Mouse (Mus musculus): ENCODE measurements at regions not wholly inside any gene's neighbourhood (a gene's known extent, or its start where the extent isn't known, plus 50 kb on each side); places are given as distances from the start of the nearest gene placed in this dataset.

DNA sequence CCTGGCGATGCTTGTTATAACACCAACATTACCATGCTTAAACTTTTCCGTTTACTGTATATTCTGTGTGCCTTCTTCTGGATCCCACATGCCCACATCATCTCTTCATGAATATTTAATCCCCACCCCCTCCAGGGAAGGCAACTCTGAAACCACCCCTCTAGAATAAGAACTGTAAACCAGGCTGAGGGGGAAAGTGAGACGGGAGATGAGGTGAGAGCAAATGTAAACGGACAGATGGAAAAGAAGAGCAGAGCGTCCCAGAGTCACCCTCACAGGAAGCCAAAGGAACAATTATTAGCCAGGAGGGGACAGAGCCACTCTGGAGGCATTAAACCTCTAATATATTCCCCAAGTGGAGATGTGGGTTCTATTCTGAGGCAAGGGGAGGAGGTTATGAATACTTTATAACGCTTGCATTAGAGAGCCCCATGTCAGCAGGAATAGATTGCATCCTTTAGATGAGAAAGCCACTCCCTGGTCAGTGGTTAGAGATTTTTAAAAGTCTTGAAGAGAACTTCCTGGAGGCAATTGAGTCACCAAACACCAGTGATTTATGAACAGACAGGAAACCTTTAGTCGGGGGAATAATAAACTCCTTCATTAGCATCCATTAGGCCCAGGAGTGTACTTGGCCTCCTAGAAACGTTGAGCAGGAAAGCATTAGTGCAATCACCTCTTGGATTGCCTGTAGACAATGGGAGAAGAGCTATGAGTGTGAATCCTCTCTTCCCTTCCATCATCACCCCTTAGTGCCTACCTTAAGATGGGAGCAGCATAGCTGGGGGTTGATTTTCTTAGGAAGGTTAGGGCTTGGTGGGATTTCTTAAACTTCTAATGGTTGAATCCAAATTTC, 220.1 kb downstream of the Elavl2 start:
- DNase-seq (ENCODE audit: low spot score in 2 of 2) = no peak

DNA sequence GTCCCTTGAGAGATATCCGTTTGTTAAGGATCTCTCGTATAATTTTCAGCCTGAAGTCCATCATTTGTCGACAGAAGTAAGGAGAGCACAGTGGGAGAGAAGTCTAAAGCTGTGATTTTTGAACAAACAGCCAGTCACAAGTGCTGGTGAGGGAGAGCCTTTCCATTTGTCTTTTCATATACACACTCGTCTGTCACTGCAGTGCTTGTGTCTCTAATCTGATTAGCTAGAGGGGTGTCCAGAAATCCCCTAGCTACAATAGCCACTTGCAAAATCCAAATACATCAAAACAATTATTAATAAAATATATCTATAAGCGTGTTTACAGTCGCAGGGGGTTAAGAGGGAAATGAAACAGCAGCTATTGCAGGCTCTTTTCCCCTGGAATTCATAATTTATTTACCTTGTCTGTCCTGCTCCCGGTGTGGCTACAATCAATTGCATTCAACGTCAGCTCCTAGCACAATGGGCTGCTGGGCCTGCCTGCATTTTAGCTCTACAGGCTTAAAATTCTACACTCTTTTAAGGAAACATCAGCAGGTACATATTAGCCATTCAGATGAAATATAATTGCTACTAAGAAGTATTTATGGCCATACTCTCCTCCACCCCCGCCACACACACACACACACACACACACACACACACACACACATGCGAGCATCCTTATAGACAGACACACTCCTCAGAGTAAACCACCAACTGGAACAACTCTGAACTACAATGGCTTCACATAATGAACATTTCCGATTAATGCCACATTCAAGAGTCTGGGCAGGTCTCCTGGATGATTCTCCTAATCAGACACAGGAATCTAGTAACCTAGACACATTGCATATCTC, 236.1 kb downstream of the Elavl2 start:
- DNase-seq (ENCODE audit: low spot score in 2 of 2) = no peak

DNA sequence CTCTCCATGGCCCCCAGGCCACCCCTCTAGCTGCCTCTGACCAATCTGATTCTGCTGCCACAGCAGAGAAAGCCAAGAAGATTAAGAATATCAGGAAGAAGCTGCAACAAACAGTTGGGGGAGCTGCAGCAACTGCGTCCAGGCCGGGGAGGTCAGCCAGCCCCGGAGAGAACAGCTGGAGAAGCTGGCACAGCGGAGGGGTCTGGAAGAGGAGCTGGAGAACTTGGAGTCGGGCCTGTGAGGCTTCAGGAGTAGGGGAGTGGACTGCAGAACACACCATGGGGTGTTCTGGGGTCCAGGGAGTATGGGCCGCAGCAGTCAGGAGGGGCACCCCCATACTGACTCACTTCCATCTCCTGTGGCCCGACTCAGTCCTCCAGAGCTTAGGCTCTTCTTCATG, 243.5 kb downstream of the Elavl2 start:
- DNase-seq (ENCODE audit: low spot score in 2 of 2) = peak; percentile 44 to 60

DNA sequence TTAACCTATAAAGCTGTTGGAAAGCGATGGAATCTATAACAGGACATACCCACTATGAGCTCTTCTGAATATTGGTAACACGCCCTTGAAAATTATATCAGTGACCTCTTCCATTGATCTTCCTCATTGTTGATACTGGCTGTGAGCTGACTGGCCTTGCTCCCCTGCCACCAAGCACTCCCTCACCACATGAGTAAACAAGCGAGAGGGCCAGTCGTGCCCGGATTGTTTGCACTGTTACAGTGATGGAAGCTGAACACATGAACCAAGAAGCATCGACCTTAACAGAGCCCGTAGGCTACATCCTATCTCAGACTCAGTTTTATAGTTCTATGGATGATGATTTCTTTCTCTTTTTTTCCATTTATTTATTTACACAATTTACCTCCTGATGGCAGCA, 255.9 kb downstream of the Elavl2 start:
- no peak for DNase-seq (ENCODE audit: low spot score in 2 of 2)

DNA sequence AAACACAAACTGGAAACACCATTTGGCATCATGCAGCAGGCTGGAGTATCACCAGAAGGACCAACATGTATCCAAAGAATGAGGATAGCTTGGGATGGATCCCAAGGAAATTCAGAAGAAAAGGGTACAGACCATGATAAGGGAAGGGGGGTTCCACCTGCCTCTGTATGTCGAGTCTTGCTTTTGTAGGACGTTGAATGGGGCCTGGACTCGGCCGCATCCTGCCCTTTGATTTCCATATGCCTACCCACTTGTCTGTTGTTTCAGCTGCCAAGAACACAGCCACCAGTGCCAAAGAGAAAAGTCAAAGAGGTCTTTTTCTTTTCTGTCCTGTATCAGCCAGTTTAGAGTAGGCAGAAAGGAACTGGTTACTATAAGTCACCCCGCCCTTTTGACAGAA, 256.7 kb downstream of the Elavl2 start:
- no peak for DNase-seq (ENCODE audit: low spot score in 2 of 2)

DNA sequence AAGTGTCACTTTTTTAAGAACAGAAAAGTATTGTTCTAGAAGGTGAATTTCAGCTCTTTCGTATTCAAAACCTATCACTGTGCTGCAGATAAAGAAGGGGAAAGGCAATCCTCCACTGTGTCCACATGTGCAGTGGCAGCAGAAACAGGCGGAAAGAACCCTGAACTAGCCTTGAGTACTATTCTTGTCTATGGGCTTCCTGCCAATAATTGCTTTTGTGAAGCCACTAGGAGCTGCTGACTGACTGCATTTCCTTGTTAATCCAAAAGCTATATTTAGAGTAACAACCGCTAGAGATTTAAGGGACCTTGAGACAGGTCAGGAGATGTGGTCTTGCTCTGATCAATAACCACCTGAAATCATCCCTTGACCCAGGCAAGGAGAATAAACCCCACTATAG, 265.3 kb downstream of the Elavl2 start:
- DNase-seq (ENCODE audit: low spot score in 2 of 2) = no peak

DNA sequence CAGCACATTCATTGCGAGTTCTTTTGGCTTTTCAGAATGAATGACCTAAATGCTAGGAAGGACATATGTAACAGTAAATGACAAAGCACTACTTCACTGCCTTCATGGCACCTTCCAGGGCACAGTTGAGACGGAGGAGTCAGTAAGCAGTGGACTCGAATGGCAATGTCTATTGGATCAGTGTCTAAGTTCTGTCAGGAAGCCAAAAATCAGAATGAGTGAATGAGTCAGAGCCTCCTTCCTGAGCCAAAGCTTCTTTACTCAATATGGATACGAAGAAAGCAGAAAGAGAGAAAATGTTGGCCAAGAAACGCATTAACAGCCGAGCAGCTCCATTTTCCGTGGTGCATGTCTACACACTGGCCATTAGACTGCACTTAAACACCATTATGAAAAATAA, 268.3 kb downstream of the Elavl2 start:
- DNase-seq (ENCODE audit: low spot score in 2 of 2) = no peak

DNA sequence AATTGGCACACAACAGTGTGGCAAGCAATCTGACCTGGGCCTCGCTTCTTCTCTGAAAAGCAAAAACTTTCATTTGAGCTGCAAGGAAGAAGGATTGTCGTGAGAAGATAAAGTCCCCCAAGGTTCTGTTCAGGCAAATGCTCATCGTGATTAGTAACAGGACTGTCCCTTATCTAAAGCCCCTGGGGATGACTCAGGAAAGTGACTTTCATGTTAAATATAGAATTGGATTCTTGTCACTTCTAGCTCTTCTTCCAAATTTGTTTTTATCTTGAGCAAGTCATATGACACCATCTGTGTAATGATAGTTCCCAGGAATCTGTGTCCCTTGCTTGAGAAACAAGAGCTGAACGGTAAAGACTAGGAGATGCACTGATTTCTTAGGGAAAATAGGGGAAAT, 280.3 kb downstream of the Elavl2 start:
- DNase-seq (ENCODE audit: low spot score in 2 of 2) = no peak

DNA sequence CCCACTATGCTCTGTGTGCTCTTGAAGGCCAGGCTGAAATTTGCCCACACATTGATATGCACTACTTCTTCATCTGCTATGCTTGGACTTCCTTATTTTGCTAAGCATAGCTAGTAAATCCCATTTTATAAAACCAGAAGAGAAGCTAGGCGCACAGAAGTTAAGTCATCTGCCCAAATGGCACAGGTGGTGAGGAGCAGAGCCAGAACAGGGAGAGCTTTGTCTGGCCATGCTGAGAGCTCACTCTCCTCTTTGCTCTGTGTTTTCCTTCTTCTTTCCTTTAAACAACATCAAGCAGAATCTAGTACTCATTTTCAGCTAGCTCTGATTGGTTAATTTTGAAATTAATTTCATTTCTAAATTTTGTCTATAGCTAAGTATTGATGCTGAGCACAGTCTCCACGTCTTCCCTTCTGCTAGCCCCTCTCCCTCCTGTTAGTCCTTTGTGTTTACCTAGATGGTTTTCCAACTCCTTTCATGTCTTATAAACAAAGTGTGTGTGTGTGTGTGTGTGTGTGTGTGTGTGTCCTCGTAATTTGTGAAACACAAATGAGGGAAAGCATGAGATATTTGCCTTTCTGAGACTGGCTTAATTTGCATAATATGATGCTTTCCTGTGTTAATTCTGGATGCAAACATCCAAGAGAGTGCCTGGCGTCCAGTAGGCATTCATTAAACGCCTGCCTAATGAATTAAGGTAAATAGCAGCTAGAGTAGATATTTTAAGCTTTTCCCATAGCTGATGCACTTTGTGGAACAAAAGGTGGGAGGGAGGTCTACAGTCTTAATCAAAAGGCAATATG, 283.6 kb downstream of the Elavl2 start:
- no peak for DNase-seq (ENCODE audit: low spot score in 2 of 2)

DNA sequence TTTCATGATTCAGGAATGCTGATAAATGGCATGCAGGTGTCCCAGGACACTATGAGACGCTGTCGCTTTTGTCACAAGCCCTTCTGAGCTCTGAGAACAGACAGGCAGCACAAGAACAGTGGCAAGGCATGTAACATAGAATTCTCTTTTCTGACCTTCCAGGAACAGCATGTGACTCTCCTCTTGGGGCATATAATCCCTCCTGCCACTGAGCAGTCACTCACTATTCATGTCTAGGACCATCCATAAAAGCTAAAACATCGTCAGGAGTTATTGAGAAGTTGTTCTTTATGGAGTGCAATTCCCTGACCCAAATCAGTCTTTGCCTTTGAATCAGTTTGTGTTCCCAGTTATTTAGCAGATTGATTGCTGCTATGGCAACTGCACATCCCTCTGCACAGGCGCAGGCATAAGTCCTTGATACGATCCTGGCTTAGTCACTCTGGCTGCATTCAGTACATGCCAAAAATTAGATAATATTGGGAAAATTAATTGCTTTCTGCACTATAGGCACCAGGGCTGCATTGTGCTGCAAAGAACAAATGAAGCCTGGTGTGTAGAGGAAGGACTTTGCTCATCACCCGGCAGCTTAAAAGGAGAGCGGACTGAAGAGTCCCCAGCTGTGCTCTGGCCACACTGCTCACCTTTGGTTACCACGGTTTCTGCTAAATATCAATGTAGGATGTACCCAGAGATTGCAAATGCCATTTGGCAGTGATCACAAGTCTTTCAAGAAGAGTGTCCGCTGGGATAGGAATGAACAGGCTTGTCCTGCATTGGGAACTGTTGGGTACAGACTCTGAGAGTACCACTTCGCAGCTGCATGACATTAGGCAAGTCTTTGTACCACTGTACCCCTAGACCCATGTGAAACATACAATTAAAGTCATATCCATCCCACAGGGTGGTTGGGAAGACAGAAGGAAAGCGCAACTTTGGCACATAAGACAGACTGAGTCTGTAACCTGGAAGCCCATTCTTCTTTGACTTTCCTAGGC, 288.6 kb downstream of the Elavl2 start:
- DNase-seq (ENCODE audit: low spot score in 2 of 2) = no peak

DNA sequence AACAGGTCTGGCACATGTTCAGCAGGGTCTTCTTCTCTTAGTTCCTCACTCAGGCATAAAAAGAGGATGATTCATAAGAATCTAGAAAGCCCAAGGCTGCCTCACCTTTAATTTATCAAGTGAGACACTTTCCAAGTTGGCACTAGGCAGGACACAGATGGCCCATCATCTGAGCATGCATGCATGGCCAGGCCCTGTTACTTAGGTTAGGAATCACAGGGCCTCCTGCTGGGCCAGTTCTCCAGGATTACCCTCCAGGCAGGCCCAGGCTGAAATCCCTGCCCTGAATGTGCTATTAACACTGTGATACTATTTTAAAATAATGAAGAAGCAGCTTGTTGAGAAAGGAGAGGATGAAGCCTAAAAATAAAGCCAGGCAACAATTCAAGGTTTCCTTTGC, 304.5 kb downstream of the Elavl2 start:
- no peak for DNase-seq (ENCODE audit: low spot score in 2 of 2)

DNA sequence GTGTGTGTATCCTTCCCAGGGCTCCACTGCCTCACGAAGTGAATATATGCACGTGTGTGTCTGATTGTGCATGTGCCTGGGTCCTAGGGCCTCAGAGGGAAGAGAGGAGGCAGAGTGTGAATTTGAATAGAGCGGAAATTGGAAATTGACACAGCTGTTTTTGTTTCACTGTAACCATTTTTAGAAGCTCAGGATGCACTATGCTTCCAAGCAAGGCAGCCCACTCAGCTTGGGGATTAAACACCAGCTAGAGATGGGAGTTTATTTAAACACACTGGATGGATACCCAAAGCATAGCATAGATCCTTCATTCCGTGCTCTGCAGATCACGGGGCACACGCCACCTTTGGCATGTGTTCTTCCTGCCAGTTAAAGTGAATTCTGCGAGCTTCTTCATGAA, 306.2 kb downstream of the Elavl2 start:
- no peak for DNase-seq (ENCODE audit: low spot score in 2 of 2)

DNA sequence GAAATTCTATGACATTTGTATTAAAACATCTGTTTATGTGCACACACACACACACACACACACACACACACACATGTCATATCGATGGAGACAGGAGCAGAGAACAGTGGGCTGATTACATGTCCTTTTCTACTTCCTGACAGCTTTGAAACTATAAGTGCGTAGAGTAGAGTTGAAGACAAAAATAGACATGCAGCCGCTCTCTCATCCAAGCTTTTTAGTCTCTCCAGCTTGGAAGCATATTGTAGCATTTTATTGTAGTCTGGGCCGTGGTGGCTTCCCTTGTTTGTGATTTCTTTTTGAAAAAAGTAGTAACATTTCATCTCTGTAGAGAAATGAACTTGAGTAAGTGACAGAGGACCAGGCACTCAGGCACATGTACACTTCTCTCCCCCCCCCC, 306.7 kb downstream of the Elavl2 start:
- DNase-seq (ENCODE audit: low spot score in 2 of 2) = no peak

DNA sequence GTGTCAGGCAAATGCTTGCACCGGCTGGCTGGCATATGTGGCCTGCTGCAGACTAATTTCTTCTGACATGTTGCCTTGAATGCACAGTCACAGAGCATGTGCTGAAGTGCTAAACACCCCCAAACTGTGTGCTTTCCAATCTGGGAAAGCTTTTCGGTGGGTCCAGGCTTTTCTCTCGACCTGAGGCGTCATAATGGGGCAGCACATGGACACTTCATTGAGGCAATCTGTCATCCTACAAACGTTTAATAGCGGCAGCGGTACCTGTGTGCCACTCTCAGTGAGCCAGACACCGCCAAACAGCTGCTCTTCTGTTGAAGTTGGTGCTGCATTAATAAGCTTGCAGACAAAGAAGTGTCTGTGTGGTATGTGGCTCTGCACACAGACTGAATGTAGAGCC, 308.3 kb downstream of the Elavl2 start:
- DNase-seq (ENCODE audit: low spot score in 2 of 2) = no peak

DNA sequence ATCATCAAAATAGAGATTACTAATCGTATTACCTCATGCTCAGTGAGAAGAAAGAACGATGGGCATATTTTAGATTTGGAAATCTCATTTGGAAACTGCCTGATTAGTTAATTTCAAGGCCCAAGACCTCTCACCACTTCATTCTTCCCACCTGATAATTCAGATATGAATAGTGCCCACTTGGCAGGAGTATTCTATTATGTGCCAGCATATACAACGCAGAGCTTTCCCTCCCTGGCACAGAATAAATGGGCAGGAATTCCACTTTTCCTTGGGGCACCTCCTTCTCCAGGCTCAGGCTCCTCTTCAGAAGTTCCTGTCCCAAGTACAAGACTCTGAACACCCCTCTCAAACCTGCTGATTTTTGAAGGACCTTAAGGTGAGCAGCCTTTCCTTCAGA, 308.7 kb downstream of the Elavl2 start:
- no peak for DNase-seq (ENCODE audit: low spot score in 2 of 2)

DNA sequence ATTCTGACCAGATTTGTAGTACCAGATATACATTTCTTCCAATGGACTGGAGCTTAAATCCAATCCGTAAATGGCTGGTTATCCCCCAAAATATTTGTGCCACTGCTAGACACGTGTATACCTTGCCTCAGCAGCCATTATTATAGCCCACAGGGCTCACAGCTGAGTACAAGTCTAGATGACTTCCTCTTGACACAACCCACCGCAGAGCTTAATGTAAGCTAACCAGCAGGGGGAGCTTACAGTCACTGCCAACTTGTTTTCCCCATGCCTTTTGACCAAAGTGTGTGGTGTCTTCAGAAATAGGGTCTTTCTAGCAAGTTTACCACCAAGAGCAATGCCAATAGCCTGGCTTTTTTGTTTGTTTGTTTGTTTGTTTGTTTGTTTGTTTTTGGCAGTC, 316.6 kb downstream of the Elavl2 start:
- DNase-seq (ENCODE audit: low spot score in 2 of 2) = no peak

DNA sequence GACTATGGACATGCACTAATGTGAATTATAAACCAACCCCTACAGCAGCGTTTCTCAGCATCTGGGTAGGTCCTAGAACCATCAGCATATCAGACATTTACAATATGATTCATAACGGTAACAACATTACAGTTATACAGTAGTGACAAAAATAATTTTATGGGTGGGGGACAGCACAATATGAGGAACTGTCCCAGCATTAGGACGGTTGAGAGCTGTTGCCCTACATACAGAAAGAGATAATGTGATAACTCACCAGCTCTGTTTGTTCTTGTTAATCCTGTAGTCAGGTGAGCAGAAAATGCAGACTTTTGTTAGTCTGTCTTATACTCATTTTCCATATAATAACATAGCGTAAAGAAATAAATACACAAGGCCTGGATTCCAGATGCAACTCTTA, 319.1 kb downstream of the Elavl2 start:
- no peak for DNase-seq (ENCODE audit: low spot score in 2 of 2)

DNA sequence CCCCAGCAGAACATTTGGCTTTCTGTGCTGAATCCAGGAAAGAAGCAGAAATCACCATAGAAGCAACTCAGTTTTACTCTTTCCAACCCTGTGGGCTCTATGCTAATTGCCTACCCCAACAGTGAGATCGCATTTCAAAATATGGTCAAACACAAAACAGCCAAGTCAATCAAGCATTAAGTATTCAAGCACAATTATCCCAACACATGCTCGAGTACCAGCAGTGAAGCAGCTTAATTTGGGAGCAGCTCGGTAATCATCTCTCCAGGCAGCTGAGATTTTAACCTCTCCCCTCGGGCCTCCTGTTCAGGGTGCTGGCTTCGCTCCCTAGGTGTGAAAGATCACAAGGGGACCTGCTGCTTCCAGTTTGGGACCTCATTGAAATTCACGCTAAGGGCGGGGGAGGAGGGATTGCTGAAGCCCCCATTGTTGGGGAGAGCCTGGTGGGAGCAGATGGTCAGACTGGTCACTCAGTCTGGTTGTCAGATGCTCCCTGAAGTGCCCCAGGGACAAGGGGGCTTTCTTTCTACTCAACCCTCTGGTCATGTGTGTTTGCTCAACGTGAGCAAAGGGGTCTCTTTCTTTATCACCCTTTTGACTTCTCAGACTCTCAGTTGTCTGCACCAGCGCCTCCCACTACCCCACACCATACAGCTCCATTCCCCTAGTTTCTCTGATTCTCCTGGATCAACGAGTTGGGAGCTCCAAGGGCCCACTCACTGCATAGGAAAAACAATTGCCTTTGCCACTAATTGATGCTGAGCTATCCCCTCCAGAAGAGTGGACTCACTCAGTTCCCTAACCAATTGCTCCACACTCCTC, 319.8 kb downstream of the Elavl2 start:
- DNase-seq (ENCODE audit: low spot score in 2 of 2) = no peak

DNA sequence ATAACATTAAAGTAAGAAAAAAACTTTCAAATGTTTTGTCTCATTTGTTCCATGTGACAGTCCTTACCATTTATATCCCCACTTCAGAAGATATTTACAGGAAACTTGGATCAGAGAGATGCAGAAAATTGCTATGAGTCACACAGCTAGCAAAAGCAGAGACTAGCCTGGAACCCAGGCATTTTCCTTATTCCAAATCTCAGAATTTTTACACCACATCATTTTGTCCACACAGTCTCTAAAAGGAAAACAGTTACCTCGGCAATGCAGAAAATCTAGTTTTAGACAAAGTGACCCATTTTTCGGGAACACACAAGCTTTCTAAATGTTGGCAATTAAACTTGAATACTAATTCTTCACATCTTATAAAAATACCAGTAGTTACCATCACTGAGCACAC, 329.3 kb downstream of the Elavl2 start:
- no peak for DNase-seq (ENCODE audit: low spot score in 2 of 2)

DNA sequence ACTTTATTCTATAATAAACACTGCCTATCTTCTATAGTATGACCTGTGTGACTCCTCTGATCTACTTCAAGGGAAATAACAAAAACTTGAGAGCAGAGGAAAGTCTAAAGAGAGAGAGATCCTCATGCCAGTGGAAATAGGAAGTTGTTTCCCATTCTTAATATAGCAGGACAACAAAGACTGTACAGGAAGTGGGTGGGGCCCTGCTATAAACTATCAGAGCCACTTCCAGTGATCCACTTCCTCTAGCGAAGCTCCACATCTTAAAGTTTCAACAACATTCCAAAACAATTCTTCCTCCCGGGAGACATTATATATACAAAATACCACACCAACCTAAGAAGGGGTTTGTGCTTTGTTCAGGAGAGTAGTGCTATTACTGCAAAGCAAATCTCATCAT, 339.7 kb downstream of the Elavl2 start:
- DNase-seq (ENCODE audit: low spot score in 2 of 2) = no peak

All from urinary bladder, postnatal 4 days (tissue).